Mouse (Mus musculus): ENCODE data around the gene Pla2g5.

DNA sequence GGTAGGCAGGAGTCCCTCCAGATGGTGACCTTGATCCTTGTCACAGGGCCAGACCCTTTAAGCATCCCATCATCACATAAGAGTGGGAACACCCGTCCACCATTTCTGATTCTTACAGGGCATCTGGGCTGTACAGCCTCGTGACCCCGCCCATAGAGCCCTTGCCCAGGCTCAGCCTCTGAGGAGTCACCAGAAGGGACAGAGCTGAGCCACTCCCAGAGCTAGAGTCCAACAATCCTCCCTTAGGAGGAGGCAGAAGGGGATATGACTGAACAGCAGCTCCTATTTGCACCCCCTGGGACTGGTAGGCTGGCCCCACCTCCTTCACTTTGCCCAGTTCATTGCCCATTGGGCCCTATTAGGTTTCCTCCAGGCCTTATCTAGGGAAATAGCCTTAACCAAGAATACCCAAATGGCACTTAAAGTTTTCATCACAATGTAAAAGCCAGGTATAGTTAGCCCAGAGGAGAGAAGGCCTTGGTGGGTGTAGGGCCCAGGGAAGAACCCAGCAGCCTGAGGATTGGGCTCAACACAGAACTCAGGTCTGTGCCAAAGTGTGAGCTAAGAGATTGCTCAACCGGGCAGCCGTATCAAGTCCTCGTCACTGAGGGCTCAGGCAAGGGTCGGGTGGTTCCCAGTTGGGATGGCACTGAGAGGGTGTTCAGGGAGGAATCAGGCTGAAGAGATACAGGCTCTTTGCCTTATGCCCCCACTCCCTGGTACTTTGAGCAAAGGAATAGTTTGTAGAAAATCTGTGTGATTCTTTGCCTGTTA is 17.7 kb upstream of the Pla2g5 start:
- no peak for TF ChIP-seq CTCF (IDR thresholded peaks at IDR 0.05; ENCODE audit: low read depth)
- no peak for TF ChIP-seq EP300 (optimal IDR thresholded peaks at IDR 0.05)

Measured in stomach, postnatal 0 days (tissue).